ENCODE assay signal across 10 mouse cellular contexts in the genomic region with DNA sequence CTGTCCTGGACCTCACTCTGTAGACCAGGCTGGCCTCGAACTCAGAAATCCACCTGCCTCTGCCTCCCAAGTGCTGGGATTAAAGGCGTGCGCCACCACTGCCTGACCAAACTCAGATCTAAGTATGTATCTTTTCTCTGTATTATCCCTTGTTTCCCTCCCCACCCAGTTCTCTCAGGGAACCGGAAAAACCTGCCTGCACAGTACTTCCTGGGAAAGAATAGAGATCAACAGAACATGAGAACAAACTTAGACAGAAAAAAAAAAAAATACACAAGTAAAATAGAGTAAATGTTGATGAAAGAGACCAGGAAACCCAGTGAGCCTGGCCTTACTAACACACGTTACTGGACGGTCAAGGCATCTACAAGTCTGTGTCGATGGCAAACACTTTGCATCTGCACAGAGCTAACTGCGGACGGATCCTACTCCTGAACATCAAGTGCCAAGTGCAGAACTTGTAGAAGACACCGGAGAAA. TPM values are rescaled to one million over a fixed set of nuclear protein-coding genes. Genes with fewer than 3 reads are reported as not detected.
DNase-seq lines count a peak whose midpoint lies in the region; ATAC-seq and TF ChIP-seq lines count a peak whose summit lies in the region.
"Not testable (repeated sequence)": the region's sequence is repeated elsewhere in the genome, so short reads cannot be mapped to it uniquely, and the experiment has no call there.
"Had no signal": no experiment of that assay in that cellular context is flagged by ENCODE, and none has a peak within 500 bp of the region (broad histone marks: within the 10 kb centered on the region; RNA-seq: fewer than 3 reads in every experiment).

No protein-coding gene starts in this region.

- TF ChIP-seq CTCF in bone marrow, adult 2 months (IDR thresholded peaks at IDR 0.05; ENCODE audit: control insufficient read depth, insufficient read depth, low read length); midbrain, postnatal 0 days (IDR thresholded peaks at IDR 0.05); testis, adult 2 months (IDR thresholded peaks at IDR 0.05; ENCODE audit: control insufficient read depth, insufficient read depth, insufficient replicate concordance, low read depth, low read length): not testable (repeated sequence)

- peak overlapping the region; percentile 96 for H3K27ac ChIP-seq in bone marrow, adult 2 months (ENCODE audit: control insufficient read depth, insufficient read depth, low read depth, low read length, poor library complexity)
- peak overlapping the region; percentile 95 for H3K27ac ChIP-seq in heart, embryonic 12.5 days (ENCODE audit: poor library complexity, severe bottlenecking)
- H3K27ac ChIP-seq in intestine, embryonic 14.5 days (ENCODE audit: low read depth): peak overlapping the region; percentile 80
- H3K27ac ChIP-seq in limb, embryonic 13.5 days: peak overlapping the region; percentile 55; the same call in 1 of the 2 replicates
- peak overlapping the region; percentile 90 for H3K27ac ChIP-seq in lung, embryonic 16.5 days (ENCODE audit: low read length)
- peak overlapping the region; percentile 47; the same call in 1 of the 2 replicates for H3K27ac ChIP-seq in midbrain, postnatal 0 days (ENCODE audit: low read depth, low read length)
- H3K27ac ChIP-seq in testis, adult 2 months (ENCODE audit: control insufficient read depth, insufficient read depth, low read depth, low read length): peak overlapping the region; percentile 57

- peak; percentile 9 for DNase-seq in fibroblast of lung, adult 2 months (ENCODE audit: low read depth)
- peak; percentile 72 for DNase-seq in intestine, embryonic 14.5 days (ENCODE audit: low spot score)
- not testable (repeated sequence) for DNase-seq in midbrain, postnatal 0 days (ENCODE audit: low spot score)

- peak overlapping the region; percentile 85 for H3K4me2 ChIP-seq in heart, embryonic 12.5 days
- peak overlapping the region; percentile 66 for H3K4me2 ChIP-seq in intestine, embryonic 14.5 days (ENCODE audit: low read length)
- peak overlapping the region; percentile 83 for H3K4me2 ChIP-seq in limb, embryonic 13.5 days (replicated peaks)
- peak overlapping the region; percentile 58 for H3K4me2 ChIP-seq in lung, embryonic 16.5 days (ENCODE audit: low read depth, low read length)
- H3K4me2 ChIP-seq in midbrain, postnatal 0 days (ENCODE audit: low read depth, low read length, poor library complexity, severe bottlenecking): peak overlapping the region; percentile 64

- H3K36me3 ChIP-seq in heart, embryonic 12.5 days: peaks cover 19% of the 10 kb centered on the region
- H3K36me3 ChIP-seq in intestine, embryonic 14.5 days (ENCODE audit: control insufficient read depth, insufficient read depth, low read length); lung, embryonic 16.5 days (ENCODE audit: control insufficient read depth, insufficient read depth, low read length); midbrain, postnatal 0 days (ENCODE audit: insufficient read depth, low read length); testis, adult 2 months (ENCODE audit: control insufficient read depth, insufficient read depth, low read length): not testable (repeated sequence)
- H3K36me3 ChIP-seq in limb, embryonic 13.5 days: peaks cover 18% of the 10 kb centered on the region

- not testable (repeated sequence) for H3K27me3 ChIP-seq in heart, embryonic 12.5 days (replicated peaks); intestine, embryonic 14.5 days (replicated peaks; ENCODE audit: control insufficient read depth, insufficient read depth, low read length); limb, embryonic 13.5 days; lung, embryonic 16.5 days (ENCODE audit: control insufficient read depth, insufficient read depth, low read depth, low read length); midbrain, postnatal 0 days (ENCODE audit: insufficient read depth, low read length); testis, adult 2 months (ENCODE audit: control insufficient read depth, insufficient read depth, low read length)

- not testable (repeated sequence) for H3K4me1 ChIP-seq in bone marrow, adult 2 months (ENCODE audit: control insufficient read depth, insufficient read depth, low read length); heart, embryonic 12.5 days (replicated peaks); intestine, embryonic 14.5 days (replicated peaks; ENCODE audit: control insufficient read depth, insufficient read depth, low read length); limb, embryonic 13.5 days; lung, embryonic 16.5 days (replicated peaks; ENCODE audit: control insufficient read depth, insufficient read depth, low read length); midbrain, postnatal 0 days (ENCODE audit: insufficient read depth, low read length); testis, adult 2 months (ENCODE audit: control insufficient read depth, insufficient read depth, low read length)

- WGBS in bone marrow, adult 2 months: 27% methylated on average over 10 of the region's 10 CpGs
- 29% methylated on average over 10 of the region's 10 CpGs for WGBS in heart, embryonic 12.5 days
- 22% methylated on average over 10 of the region's 10 CpGs for WGBS in intestine, embryonic 14.5 days
- 34% methylated on average over 10 of the region's 10 CpGs for WGBS in limb, embryonic 13.5 days
- 21% methylated on average over 10 of the region's 10 CpGs for WGBS in lung, embryonic 16.5 days
- WGBS in midbrain, postnatal 0 days: 33% methylated on average over 10 of the region's 10 CpGs

- H3K9me3 ChIP-seq in heart, embryonic 12.5 days (replicated peaks); intestine, embryonic 14.5 days (ENCODE audit: control insufficient read depth, low read length); limb, embryonic 13.5 days; lung, embryonic 16.5 days (ENCODE audit: control insufficient read depth, low read length); midbrain, postnatal 0 days (ENCODE audit: low read length): not testable (repeated sequence)

- peak; percentile 51; the same call in 1 of the 2 replicates for ATAC-seq in heart, embryonic 12.5 days (ENCODE audit: insufficient number of reproducible peaks, low FRiP score)
- ATAC-seq in intestine, embryonic 14.5 days (replicated peaks; ENCODE audit: low FRiP score, low TSS enrichment, low read depth); limb, embryonic 13.5 days (ENCODE audit: low FRiP score, low read depth); lung, embryonic 16.5 days (ENCODE audit: low read depth); midbrain, postnatal 0 days (ENCODE audit: low FRiP score): not testable (repeated sequence)

- peak overlapping the region; percentile 73 for H3K9ac ChIP-seq in heart, embryonic 12.5 days
- peak overlapping the region; percentile 38; the same call in 1 of the 2 replicates for H3K9ac ChIP-seq in intestine, embryonic 14.5 days (ENCODE audit: low read length)
- peak overlapping the region; percentile 72; the same call in 1 of the 2 replicates for H3K9ac ChIP-seq in limb, embryonic 13.5 days
- peak overlapping the region; percentile 60 for H3K9ac ChIP-seq in lung, embryonic 16.5 days (ENCODE audit: low read length)
- not testable (repeated sequence) for H3K9ac ChIP-seq in midbrain, postnatal 0 days (replicated peaks; ENCODE audit: low read length, poor library complexity, severe bottlenecking)

- peak overlapping the region; percentile 57 for H3K4me3 ChIP-seq in bone marrow, adult 2 months (replicated peaks; ENCODE audit: control insufficient read depth, low read depth, low read length)
- H3K4me3 ChIP-seq in heart, embryonic 12.5 days: peak overlapping the region; percentile 60
- peak overlapping the region; percentile 42 for H3K4me3 ChIP-seq in intestine, embryonic 14.5 days (ENCODE audit: low read depth, low read length)
- peak overlapping the region; percentile 53 for H3K4me3 ChIP-seq in limb, embryonic 13.5 days
- H3K4me3 ChIP-seq in lung, embryonic 16.5 days (ENCODE audit: low read length): peak overlapping the region; percentile 58
- H3K4me3 ChIP-seq in midbrain, postnatal 0 days (ENCODE audit: low read depth, low read length): peak overlapping the region; percentile 43
- peak overlapping the region; percentile 84 for H3K4me3 ChIP-seq in testis, adult 2 months (ENCODE audit: control insufficient read depth, low read depth, low read length)

- not testable (repeated sequence) for TF ChIP-seq POLR2A in bone marrow, adult 2 months (IDR thresholded peaks at IDR 0.05; ENCODE audit: borderline replicate concordance, control insufficient read depth, low read depth, low read length); testis, adult 2 months (IDR thresholded peaks at IDR 0.05; ENCODE audit: control insufficient read depth, low read depth, low read length)

RNA-seq across cellular contexts. Expression of a gene that starts 4.9 kb away (rescaled TPM):
- 1.4 TPM in 1 of 2 replicates, not detected in the other for polyA plus RNA-seq in bone marrow, adult 2 months (2011; ENCODE audit: insufficient read depth, insufficient read length, low replicate concordance, missing spikeins)
- 3.1 and 4.3 TPM in 2 replicates for polyA plus RNA-seq in heart, embryonic 12.5 days (2016; fragmentation: Nextera tagmentation; extraction: Ambion mirVana)
- polyA plus RNA-seq in intestine, embryonic 14.5 days (2014; fragmentation: Nextera tagmentation; extraction: Ambion mirVana): 4.2 and 5.0 TPM in 2 replicates
- polyA plus RNA-seq in limb, embryonic 13.5 days (2015; fragmentation: Nextera tagmentation; extraction: Ambion mirVana): 7.0 and 7.6 TPM in 2 replicates
- 6.1 and 8.3 TPM in 2 replicates for polyA plus RNA-seq in lung, embryonic 16.5 days (2015; fragmentation: Nextera tagmentation; extraction: Ambion mirVana)
- total RNA-seq in midbrain, postnatal 0 days (2014; rRNA removed): 2.8 and 3.5 TPM in 2 replicates
- 5.7 and 6.6 TPM in 2 replicates for polyA plus RNA-seq in midbrain, postnatal 0 days (2015; fragmentation: Nextera tagmentation; extraction: Ambion mirVana)
- polyA plus RNA-seq in testis, adult 2 months (2012; rRNA removed): 0.24 and 0.48 TPM in 2 replicates
- polyA plus RNA-seq: adrenal gland, adult 2 months had no signal

RNA-seq across cellular contexts. Expression of a gene that starts 8.0 kb away (rescaled TPM):
- 8.5 and 34.4 TPM in 2 replicates for polyA plus RNA-seq in bone marrow, adult 2 months (2011; ENCODE audit: insufficient read depth, insufficient read length, low replicate concordance, missing spikeins)
- polyA plus RNA-seq in heart, embryonic 12.5 days (2016; fragmentation: Nextera tagmentation; extraction: Ambion mirVana): 0.40 TPM in 1 of 2 replicates, not detected in the other
- 2.5 and 2.8 TPM in 2 replicates for polyA plus RNA-seq in intestine, embryonic 14.5 days (2014; fragmentation: Nextera tagmentation; extraction: Ambion mirVana)
- polyA plus RNA-seq in limb, embryonic 13.5 days (2015; fragmentation: Nextera tagmentation; extraction: Ambion mirVana): 1.3 and 1.4 TPM in 2 replicates
- 2.0 and 2.8 TPM in 2 replicates for polyA plus RNA-seq in lung, embryonic 16.5 days (2015; fragmentation: Nextera tagmentation; extraction: Ambion mirVana)
- 2.5 and 3.0 TPM in 2 replicates for total RNA-seq in midbrain, postnatal 0 days (2014; rRNA removed)
- polyA plus RNA-seq in midbrain, postnatal 0 days (2015; fragmentation: Nextera tagmentation; extraction: Ambion mirVana): 7.4 and 8.2 TPM in 2 replicates
- 0.53 and 0.75 TPM in 2 replicates for polyA plus RNA-seq in testis, adult 2 months (2012; rRNA removed)
- total RNA-seq: gastrocnemius, postnatal 36 days had no signal

RNA-seq across cellular contexts. Expression of a gene that starts 14.5 kb away (rescaled TPM):
- 9.3 and 12.3 TPM in 2 replicates for polyA plus RNA-seq in bone marrow, adult 2 months (2011; ENCODE audit: insufficient read depth, insufficient read length, low replicate concordance, missing spikeins)
- 17.4 and 17.5 TPM in 2 replicates for polyA plus RNA-seq in heart, embryonic 12.5 days (2016; fragmentation: Nextera tagmentation; extraction: Ambion mirVana)
- 18.6 and 23.6 TPM in 2 replicates for polyA plus RNA-seq in intestine, embryonic 14.5 days (2014; fragmentation: Nextera tagmentation; extraction: Ambion mirVana)
- 25.5 and 27.8 TPM in 2 replicates for polyA plus RNA-seq in limb, embryonic 13.5 days (2015; fragmentation: Nextera tagmentation; extraction: Ambion mirVana)
- polyA plus RNA-seq in lung, embryonic 16.5 days (2015; fragmentation: Nextera tagmentation; extraction: Ambion mirVana): 25.5 and 27.3 TPM in 2 replicates
- total RNA-seq in midbrain, postnatal 0 days (2014; rRNA removed): 9.8 and 10.1 TPM in 2 replicates
- polyA plus RNA-seq in midbrain, postnatal 0 days (2015; fragmentation: Nextera tagmentation; extraction: Ambion mirVana): 14.6 and 16.1 TPM in 2 replicates
- 4.9 TPM in 2 replicates for polyA plus RNA-seq in testis, adult 2 months (2012; rRNA removed)

RNA-seq across cellular contexts. Expression of a gene that starts 25.8 kb away (rescaled TPM):
- polyA plus RNA-seq in bone marrow, adult 2 months (2011; ENCODE audit: insufficient read depth, insufficient read length, low replicate concordance, missing spikeins): 1.6 TPM in 1 of 2 replicates, not detected in the other
- 7.2 and 9.2 TPM in 2 replicates for polyA plus RNA-seq in heart, embryonic 12.5 days (2016; fragmentation: Nextera tagmentation; extraction: Ambion mirVana)
- polyA plus RNA-seq in intestine, embryonic 14.5 days (2014; fragmentation: Nextera tagmentation; extraction: Ambion mirVana): 13.2 and 18.3 TPM in 2 replicates
- 50.4 and 50.7 TPM in 2 replicates for polyA plus RNA-seq in limb, embryonic 13.5 days (2015; fragmentation: Nextera tagmentation; extraction: Ambion mirVana)
- polyA plus RNA-seq in lung, embryonic 16.5 days (2015; fragmentation: Nextera tagmentation; extraction: Ambion mirVana): 6.8 and 7.3 TPM in 2 replicates
- 227 and 253 TPM in 2 replicates for total RNA-seq in midbrain, postnatal 0 days (2014; rRNA removed)
- 172 and 188 TPM in 2 replicates for polyA plus RNA-seq in midbrain, postnatal 0 days (2015; fragmentation: Nextera tagmentation; extraction: Ambion mirVana)
- polyA plus RNA-seq in testis, adult 2 months (2012; rRNA removed): 0.63 and 1.1 TPM in 2 replicates
- total RNA-seq: gastrocnemius, postnatal 36 days had no signal

RNA-seq across cellular contexts. Expression of a gene that starts 41.9 kb away (rescaled TPM):
- not detected in 2 replicates for polyA plus RNA-seq in bone marrow, adult 2 months (2011; ENCODE audit: insufficient read depth, insufficient read length, low replicate concordance, missing spikeins)
- 5.2 and 5.6 TPM in 2 replicates for polyA plus RNA-seq in heart, embryonic 12.5 days (2016; fragmentation: Nextera tagmentation; extraction: Ambion mirVana)
- polyA plus RNA-seq in intestine, embryonic 14.5 days (2014; fragmentation: Nextera tagmentation; extraction: Ambion mirVana): 16.9 and 18.8 TPM in 2 replicates
- polyA plus RNA-seq in limb, embryonic 13.5 days (2015; fragmentation: Nextera tagmentation; extraction: Ambion mirVana): 36.4 and 39.2 TPM in 2 replicates
- polyA plus RNA-seq in lung, embryonic 16.5 days (2015; fragmentation: Nextera tagmentation; extraction: Ambion mirVana): 4.5 and 6.8 TPM in 2 replicates
- total RNA-seq in midbrain, postnatal 0 days (2014; rRNA removed): 122 and 129 TPM in 2 replicates
- 188 and 225 TPM in 2 replicates for polyA plus RNA-seq in midbrain, postnatal 0 days (2015; fragmentation: Nextera tagmentation; extraction: Ambion mirVana)
- 2.3 and 2.4 TPM in 2 replicates for polyA plus RNA-seq in testis, adult 2 months (2012; rRNA removed)
- total RNA-seq: gastrocnemius, postnatal 36 days had no signal
